Mouse (Mus musculus) urinary bladder, postnatal 0 days (tissue): ENCODE measurements around the gene Amotl2. TPM values are rescaled to one million over a fixed set of nuclear protein-coding genes. Genes with fewer than 3 reads are reported as not detected.

Experiments used
- polyA plus RNA-seq: library from polyadenylated mRNA; unstranded; fragments of >200 nt; fragmentation: Nextera tagmentation; extraction: Ambion mirVana; gene quantifications from 2 replicates; pipeline ENCODE4 v1.2.1, GENCODE M21; 2015

Amotl2 gene
- 56.1 and 61.8 TPM in 2 replicates for polyA plus RNA-seq

DNA sequence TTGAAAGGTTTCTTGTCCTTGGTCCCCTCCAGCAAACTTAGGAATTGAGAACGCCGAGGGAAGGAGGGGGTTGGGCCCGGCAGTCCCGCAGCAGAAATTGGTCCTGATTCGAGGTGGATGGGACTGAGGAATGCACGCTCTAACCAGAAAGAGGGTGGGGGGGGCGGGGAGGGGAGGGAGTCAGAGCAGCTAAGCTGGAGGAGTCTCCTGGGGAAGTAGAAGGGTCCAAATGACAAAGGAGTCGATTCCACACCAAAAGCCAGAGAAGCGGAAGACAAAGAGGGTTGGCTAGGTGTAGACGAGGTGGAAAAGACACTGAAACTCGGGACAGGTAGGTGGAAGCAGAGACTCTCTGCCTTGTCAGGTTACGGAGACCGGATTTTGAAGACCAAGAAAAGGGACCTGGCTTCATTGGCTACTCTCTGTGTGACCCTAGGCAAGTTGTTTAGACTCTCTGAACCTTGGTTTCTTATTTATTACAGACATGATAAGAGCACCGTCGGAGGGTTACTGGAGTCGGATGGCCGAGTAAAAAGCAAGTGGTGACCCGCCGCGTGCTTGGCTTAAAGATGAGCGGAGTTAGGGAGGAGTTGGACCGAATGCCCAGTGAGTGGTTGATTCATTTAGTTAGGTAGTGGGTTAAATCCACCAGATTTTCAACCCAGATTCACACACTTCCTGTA lies at the start of gene Amotl2:
Amotl2 (plus strand) TSS at position 192 of the 683 bp plus-strand sequence.

Other genes with a start within 250 kb of the Amotl2 start
- gene Ky, start 210.9 kb upstream of the Amotl2 start, polyA plus RNA-seq = not detected in 2 replicates
- gene Anapc13, start 90.4 kb upstream of the Amotl2 start, polyA plus RNA-seq = 149 and 163 TPM in 2 replicates
- 25.1 and 33.7 TPM in 2 replicates for gene Cep63, start 90.1 kb upstream of the Amotl2 start, polyA plus RNA-seq
- gene Ryk, start 118.2 kb downstream of the Amotl2 start, polyA plus RNA-seq = 13.2 and 15.9 TPM in 2 replicates